Mouse (Mus musculus) intestine, embryonic 16.5 days (tissue): Measurements from ENCODE around the gene Csnk2b. TPM values are rescaled to one million over a fixed set of nuclear protein-coding genes. Genes with fewer than 3 reads are reported as not detected.
A peak's percentile ranks its signal among the peaks of the same experiment; 100 is the strongest.

Experiments used
- ATAC-seq: fragments of 200-750 bp; cut with Nextera tagmentation; 2 replicates; pipeline ENCODE4 v1.8.0; 2017; ENCODE audit warnings: moderate TSS enrichment, moderate library complexity
- H3K27ac ChIP-seq: fragments of 300-500 bp; sonication (generic); 2 replicates; pipeline ENCODE4 v1.5.1; 2014; ENCODE audit warnings: mild to moderate bottlenecking, low read length
- H3K27me3 ChIP-seq: fragments of 300-500 bp; sonication (generic); replicated peaks from 2 replicates; pipeline ENCODE4 v1.6.1; 2014; ENCODE audit warnings: low read length, control low read depth, mixed read lengths; ENCODE audit not compliant: control insufficient read depth, insufficient read depth
- H3K36me3 ChIP-seq: fragments of 300-500 bp; sonication (generic); 2 replicates; pipeline ENCODE4 v1.6.1; 2014; ENCODE audit warnings: low read length, control low read depth; ENCODE audit not compliant: control insufficient read depth, insufficient read depth
- H3K4me1 ChIP-seq: fragments of 300-500 bp; sonication (generic); 2 replicates; pipeline ENCODE4 v1.6.1; 2014; ENCODE audit warnings: low read length, control low read depth, mixed read lengths; ENCODE audit not compliant: control insufficient read depth, insufficient read depth
- H3K4me2 ChIP-seq: fragments of 300-500 bp; sonication (generic); 2 replicates; pipeline ENCODE4 v1.6.1; 2014; ENCODE audit warnings: low read depth, low read length, control low read depth
- H3K4me3 ChIP-seq: fragments of 300-500 bp; sonication (generic); 2 replicates; pipeline ENCODE4 v1.5.1; 2014; ENCODE audit warnings: mild to moderate bottlenecking, low read length
- H3K9ac ChIP-seq: fragments of 300-500 bp; sonication (generic); 2 replicates; pipeline ENCODE4 v1.6.1; 2014; ENCODE audit warnings: low read depth, low read length
- H3K9me3 ChIP-seq: fragments of 300-500 bp; sonication (generic); 2 replicates; pipeline ENCODE4 v1.6.1; 2016; ENCODE audit warnings: low read length, control low read depth; ENCODE audit not compliant: control insufficient read depth
- WGBS: fragments of 180-500 bp; shearing (Covaris S2); extraction: QIAGEN DNeasy Blood & Tissue Kit; methylation state at CpG from one replicate; pipeline ENCODE4 v1.1.7; 2014; 5-methylcytosine and 5-hydroxymethylcytosine counted together
- polyA plus RNA-seq: library from polyadenylated mRNA; unstranded; fragments of >200 nt; fragmentation: Nextera tagmentation; extraction: Ambion mirVana; gene quantifications from 2 replicates; pipeline ENCODE4 v1.2.1, GENCODE M21; 2015

Gene Csnk2b
- polyA plus RNA-seq, 1 experiment from 2014 or later: 254 TPM

DNA sequence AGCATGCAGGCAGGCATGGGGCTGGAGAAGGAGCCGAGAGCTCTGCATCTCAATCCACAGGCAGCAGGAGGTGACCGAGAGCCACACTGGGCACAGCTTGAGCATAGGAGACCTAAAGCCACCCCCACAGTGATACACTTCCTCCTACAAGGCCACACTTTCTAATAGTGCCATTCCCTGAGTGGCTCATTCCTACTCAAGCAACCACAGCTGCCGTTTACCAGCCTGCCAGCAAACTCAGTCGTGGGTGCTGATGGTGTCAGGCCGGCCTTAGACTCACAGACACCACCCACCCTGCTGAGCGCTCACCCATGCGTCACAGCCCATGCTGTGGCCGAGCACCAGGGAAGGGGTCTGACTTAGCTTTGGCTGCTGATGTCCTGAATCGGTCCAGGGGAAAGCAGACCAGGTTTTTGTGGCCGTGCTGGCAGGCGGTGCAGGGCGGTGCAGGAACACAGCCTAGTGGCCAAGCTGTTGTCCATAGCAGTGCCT, 24.6 kb downstream of the Csnk2b start:
- no peak overlapping the region for H3K27ac ChIP-seq
- no peaks in the 10 kb centered on the region for H3K27me3 ChIP-seq
- H3K4me1 ChIP-seq: peaks cover 16% of the 10 kb centered on the region; the same call in 1 of the 2 replicates
- H3K9ac ChIP-seq: no peak overlapping the region
- ATAC-seq: no peak
- H3K36me3 ChIP-seq: peaks cover 34% of the 10 kb centered on the region
- no peak overlapping the region for H3K4me3 ChIP-seq
- H3K4me2 ChIP-seq: no peak overlapping the region
- WGBS: 89% methylated on average over 12 of the region's 12 CpGs
- no peaks in the 10 kb centered on the region for H3K9me3 ChIP-seq

DNA sequence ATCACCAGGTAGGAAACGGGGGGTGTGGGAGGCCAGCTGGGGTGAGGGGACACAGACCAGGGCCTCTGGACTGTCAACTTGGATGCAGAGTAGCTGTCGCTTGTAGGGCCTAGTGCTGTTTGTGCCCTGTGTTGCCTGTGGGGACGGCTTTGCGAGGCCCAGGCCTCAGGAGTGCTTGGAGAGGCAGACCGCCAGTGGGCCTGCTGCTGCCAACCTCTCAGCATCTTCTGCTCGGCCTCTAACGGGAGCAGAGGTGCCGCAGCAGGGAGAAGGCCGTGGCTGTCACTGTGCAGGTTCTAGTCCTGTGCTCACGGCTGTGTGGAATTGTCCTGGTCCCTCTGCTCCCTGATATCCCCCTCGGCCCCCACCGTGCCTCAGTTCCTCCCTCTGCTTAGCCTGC, 25.3 kb downstream of the Csnk2b start:
- H3K27ac ChIP-seq: no peak overlapping the region
- ATAC-seq: no peak
- 87% methylated on average over 12 of the region's 12 CpGs for WGBS

DNA sequence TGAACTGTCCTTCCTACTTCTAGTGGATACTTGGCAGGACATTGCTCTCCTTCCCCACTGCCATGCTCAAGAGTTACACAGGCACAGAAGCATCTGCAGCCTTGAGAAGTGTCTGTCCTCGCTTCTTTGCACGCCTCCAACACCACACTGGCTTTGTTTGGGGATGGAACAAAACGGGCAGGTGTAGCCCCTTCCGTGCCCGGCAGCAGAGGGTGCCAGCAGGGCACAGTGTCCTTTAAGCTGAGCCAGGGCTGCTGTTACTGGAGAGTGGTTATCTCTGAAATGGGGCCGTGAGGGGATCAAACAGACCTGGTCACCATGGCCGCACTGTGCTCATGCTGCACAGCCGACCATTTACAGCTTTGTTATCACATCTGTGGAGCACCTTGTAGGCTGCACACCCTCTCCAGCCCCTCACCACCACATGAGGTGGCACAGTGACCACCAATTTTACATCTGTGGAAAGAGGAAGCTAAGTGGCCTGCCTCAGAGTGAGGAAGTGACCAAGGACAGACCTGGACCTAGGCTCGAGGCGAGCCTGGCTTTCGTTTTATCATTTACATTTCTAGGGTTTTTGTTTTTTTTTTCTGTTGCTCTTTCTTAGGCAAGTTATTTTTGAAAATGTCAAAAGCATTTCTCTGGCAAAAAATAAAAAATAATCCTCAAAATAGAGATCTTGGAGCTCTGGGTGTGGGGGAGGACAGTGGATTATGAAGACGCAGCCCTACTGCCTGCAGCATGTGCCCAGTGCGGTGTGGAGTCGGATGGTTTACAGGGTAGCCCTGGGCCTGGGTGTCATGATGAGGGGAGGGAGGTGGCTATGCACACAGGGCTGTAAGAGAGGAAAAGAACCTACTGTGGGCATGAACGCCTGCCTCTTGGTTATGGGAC, 27.1 kb downstream of the Csnk2b start:
- no peak for ATAC-seq
- peaks cover 20% of the 10 kb centered on the region for H3K36me3 ChIP-seq
- 78% methylated on average over 15 of the region's 15 CpGs for WGBS
- H3K4me1 ChIP-seq: peaks cover 11% of the 10 kb centered on the region; the same call in 1 of the 2 replicates
- 0 out of 2 replicates have a peak overlapping the region, but pooled peaks have one; percentile 24 for H3K9ac ChIP-seq
- H3K9me3 ChIP-seq: no peaks in the 10 kb centered on the region
- H3K4me2 ChIP-seq: no peak overlapping the region
- H3K4me3 ChIP-seq: no peak overlapping the region
- no peaks in the 10 kb centered on the region for H3K27me3 ChIP-seq
- H3K27ac ChIP-seq: no peak overlapping the region; the same call in 1 of the 2 replicates

More for the DNA sequence above, 25.3 kb downstream of the Csnk2b start:
- no peaks in the 10 kb centered on the region for H3K27me3 ChIP-seq
- no peaks in the 10 kb centered on the region for H3K9me3 ChIP-seq
- no peak overlapping the region for H3K9ac ChIP-seq
- H3K4me2 ChIP-seq: no peak overlapping the region
- no peak overlapping the region for H3K4me3 ChIP-seq
- H3K4me1 ChIP-seq: peaks cover 10% of the 10 kb centered on the region; the same call in 1 of the 2 replicates
- H3K36me3 ChIP-seq: peaks cover 30% of the 10 kb centered on the region

DNA sequence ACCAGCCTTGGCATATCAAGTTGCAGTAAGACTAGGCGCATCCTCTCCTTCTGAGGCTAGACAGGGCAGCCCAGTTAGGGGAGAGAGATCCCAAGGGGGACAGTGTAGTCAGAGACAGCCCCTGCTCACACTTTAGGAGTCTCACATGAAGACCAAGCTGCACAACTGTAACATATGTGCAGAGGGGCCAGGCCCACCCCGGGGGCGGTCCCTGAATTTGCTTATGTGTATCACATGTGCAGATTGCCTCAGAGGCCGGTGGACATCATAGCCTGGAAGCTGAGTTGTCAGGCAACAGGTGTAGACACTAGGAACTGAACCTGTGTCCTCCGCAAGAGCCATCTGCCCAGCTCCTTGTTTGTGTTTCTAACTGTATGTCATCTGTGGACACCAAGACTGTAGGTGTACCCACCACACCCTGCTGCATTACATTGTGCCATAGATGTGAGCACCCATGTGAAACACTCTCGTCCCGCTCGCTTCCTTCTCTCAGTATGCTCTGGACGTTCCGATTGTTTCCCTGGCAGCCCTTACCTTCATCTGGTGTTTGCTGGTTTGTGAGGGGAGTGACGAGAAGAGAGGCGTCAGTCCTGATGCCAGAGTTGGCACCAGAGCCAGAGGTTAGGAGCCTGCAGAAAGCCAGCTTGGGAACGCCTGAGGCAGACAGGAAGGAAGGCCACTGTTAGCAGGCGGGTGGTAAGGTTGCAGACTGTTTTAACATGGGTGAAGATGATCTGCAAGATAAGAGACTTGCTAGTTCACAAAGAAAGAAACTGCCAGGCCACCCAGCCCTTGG, 29.3 kb downstream of the Csnk2b start:
- Histone ChIP-seq H3K27me3 (no peaks in the 10 kb centered on the region), H3K36me3 (peaks cover 20% of the 10 kb centered on the region), H3K9ac (no peak overlapping the region), H3K4me3 (no peak overlapping the region), H3K4me1 (peaks cover 7% of the 10 kb centered on the region; the same call in 1 of the 2 replicates), H3K9me3 (no peaks in the 10 kb centered on the region), H3K27ac (no peak overlapping the region), H3K4me2 (no peak overlapping the region)
- 89% methylated on average over 14 of the region's 14 CpGs for WGBS
- ATAC-seq: no peak

DNA sequence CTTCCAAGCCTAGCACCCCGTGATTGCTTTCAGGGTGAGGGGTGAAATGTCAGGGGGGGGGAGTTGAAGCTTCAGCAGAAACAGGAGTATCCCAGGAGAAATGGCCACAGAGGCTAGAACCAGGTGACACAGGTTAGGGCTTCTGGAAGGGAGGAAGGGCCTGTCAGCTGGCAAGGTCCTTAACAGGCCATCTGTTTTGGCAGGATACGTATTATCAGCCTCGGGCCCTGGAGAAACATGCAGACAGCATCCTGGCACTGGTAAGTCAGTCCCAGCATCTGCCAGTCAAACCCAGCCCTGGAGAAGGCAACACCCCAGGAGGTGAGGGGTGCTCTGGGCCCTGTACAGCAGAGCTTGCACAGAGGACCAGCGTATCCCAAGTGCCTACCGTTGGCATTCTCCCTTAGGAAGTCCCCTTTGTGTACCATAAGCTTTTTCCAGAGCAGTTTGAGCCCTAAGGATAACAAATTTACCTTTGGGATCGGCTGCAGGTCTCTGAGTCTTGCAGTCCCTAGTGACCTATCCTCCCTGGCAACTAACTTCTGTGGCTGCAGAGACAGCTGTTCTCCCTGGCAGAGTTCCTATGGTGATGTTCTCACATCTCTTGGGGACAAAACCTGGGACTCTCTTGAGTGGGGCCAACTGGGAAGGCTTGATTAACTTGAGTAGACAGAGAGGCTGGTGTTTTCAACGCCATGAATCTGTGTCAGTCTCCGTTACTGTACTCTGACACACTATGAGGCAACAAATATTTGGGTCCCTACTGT, 31.5 kb downstream of the Csnk2b start:
- H3K4me2 ChIP-seq: peak overlapping the region; percentile 63
- H3K4me1 ChIP-seq: peaks cover 7% of the 10 kb centered on the region; the same call in 1 of the 2 replicates
- H3K9ac ChIP-seq: peak overlapping the region; percentile 92
- peaks cover 7% of the 10 kb centered on the region; the same call in 1 of the 2 replicates for H3K36me3 ChIP-seq
- ATAC-seq: no peak
- WGBS: 63% methylated on average over 8 of the region's 8 CpGs
- H3K27ac ChIP-seq: no peak overlapping the region
- H3K4me3 ChIP-seq: peak overlapping the region; percentile 66
- no peaks in the 10 kb centered on the region for H3K9me3 ChIP-seq
- no peaks in the 10 kb centered on the region for H3K27me3 ChIP-seq

DNA sequence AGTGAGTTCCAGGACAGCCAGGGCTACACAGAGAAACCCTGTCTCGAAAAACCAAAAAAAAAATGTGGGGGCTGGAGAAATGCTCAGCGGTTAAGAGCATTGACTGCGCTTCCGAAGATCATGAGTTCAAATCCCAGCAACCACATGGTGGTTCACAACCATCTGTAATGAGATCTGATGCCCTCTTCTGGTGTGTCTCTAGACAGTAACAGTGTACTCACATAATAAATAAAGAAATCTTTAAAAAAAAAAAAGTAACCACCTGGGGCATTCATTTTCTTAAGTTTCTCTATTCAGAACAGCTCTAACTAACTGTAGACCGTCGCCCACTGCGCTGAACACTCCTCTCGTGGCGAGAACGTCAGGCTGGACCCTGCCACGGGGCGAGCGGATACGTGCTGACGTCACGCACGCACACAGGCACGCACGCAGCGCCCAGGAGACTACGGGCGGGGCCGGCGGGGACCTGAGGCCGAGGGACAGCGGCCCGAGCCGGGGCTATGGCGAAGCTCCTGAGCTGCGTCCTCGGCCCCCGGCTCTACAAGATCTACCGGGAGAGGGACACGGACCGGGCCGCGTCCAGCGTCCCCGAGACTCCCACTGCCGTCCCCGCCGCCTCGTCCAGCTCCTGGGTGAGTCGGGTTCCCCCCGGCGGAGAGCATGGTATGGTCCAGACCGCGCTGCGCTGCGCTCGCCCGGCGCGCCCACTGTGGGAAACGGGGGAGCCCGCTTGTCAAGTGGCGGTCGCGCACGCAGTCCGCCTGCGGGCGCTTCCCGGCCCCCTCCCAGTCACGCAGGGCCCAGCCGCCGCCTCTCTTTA, 32.8 kb downstream of the Csnk2b start, which contains the start of gene Abhd16a:
TSS of gene Abhd16a (plus strand) at position 439 of the 820 bp plus-strand sequence.
- H3K36me3 ChIP-seq: 0 out of 2 replicates have a peak, but pooled peaks cover 3% of the 10 kb centered on the region
- no peaks in the 10 kb centered on the region for H3K9me3 ChIP-seq
- 2% methylated on average over 66 of the region's 67 CpGs for WGBS
- H3K27me3 ChIP-seq: no peaks in the 10 kb centered on the region
- H3K27ac ChIP-seq: peak within 1 kb of the TSS; percentile 95
- H3K4me3 ChIP-seq: peak within 1 kb of the TSS; percentile 66
- H3K4me1 ChIP-seq: peaks cover 7% of the 10 kb centered on the region; the same call in 1 of the 2 replicates
- H3K4me2 ChIP-seq: peak within 1 kb of the TSS; percentile 63
- peak within 1 kb of the TSS; percentile 92 for H3K9ac ChIP-seq
- ATAC-seq: peak; percentile 99

DNA sequence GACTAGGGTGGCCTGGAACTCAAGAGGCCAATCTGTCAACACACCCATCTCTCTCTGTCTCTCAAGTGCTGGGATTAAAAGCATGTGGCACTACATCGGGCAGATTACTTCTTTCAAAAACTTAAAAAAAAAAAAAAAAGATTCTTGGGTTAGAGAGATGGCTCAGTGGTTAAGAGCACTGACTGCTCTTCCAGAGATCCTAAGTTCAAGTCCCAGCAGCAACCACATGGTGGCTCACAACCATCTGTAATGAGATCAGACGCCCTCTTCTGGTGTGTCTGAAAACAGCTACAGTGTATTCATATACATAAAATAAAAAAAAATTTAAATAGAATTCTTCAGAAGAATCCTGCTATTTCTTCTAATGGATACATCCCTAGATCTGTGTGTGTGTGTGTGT, 33.7 kb downstream of the Csnk2b start:
- 54% methylated on average over 2 of the region's 2 CpGs for WGBS
- no peak overlapping the region for H3K4me2 ChIP-seq
- H3K36me3 ChIP-seq: 0 out of 2 replicates have a peak, but pooled peaks cover 3% of the 10 kb centered on the region
- peaks cover 7% of the 10 kb centered on the region; the same call in 1 of the 2 replicates for H3K4me1 ChIP-seq
- no peak overlapping the region for H3K4me3 ChIP-seq
- no peak overlapping the region for H3K9ac ChIP-seq
- ATAC-seq: no peak
- no peaks in the 10 kb centered on the region for H3K9me3 ChIP-seq
- H3K27ac ChIP-seq: no peak overlapping the region
- H3K27me3 ChIP-seq: no peaks in the 10 kb centered on the region

DNA sequence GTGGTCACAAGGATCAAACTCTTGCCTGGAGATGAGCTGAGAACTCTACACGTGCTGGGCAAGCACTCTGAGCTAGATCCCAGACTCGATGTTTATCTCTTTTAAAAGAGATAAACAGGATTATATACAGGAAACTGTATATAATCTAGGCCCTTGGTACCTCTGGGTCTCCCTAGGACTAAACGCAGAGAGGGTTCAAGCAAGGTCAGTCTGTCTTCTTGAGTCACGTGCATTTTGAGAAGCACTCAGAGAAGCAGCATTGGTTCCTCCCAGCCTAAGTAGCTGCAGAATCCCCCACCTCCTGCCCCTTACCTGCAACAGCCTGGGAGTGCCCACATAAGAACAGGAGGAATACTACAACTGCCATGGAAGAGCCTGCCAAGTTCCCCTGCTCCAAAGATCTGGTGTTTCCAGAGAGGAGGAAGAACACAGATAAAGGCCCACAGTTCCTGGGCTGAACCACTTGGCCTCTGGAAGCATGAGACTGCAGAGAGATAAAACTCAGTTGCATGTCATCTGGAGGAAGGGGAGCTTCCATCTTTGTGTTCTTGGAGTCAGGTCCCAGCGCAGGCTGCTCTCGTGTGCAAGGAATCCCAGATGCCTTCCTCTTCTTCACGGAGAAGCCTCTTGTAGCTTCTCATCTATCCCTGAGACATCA, 36.5 kb downstream of the Csnk2b start, which contains the start of gene Ly6g6f:
TSS of gene Ly6g6f (minus strand) at position 403 of the 658 bp plus-strand sequence.
- ATAC-seq: no peak
- Histone ChIP-seq H3K4me1 (peaks cover 4% of the 10 kb centered on the region), H3K27ac (no peak within 1 kb of the TSS), H3K36me3 (no peaks in the 10 kb centered on the region), H3K9ac (no peak within 1 kb of the TSS), H3K9me3 (no peaks in the 10 kb centered on the region), H3K4me2 (no peak within 1 kb of the TSS), H3K27me3 (no peaks in the 10 kb centered on the region), H3K4me3 (no peak within 1 kb of the TSS)
- 75% methylated on average over 7 of the region's 7 CpGs for WGBS
